Mouse (Mus musculus): ENCODE results near the gene Serinc3. TPM values are rescaled to one million over a fixed set of nuclear protein-coding genes. Genes with fewer than 3 reads are reported as not detected.
A peak's percentile ranks its signal among the peaks of the same experiment; 100 is the strongest.

Serinc3 gene
- total and polyA plus RNA-seq, 3 experiments = 345 to 611 (median 467) TPM

GRCm38 (mm10) chr2:163670872-163671594, 26.1 kb upstream of the Serinc3 start:
- Histone ChIP-seq H3K4me2 (ENCODE audit: insufficient read depth, low read depth, poor library complexity, severe bottlenecking) (no peak overlapping the region), H3K27ac (ENCODE audit: insufficient read depth, low read depth) (no peak overlapping the region)
- in situ Hi-C loops (cut with MboI; ENCODE audit: low pct_ligation_motif_present, low pct_unique_long_range_greater_than_20kb, low sequenced_read_pairs) = no loop called here

GRCm38 (mm10) chr2:163667045-163667444, 22.1 kb upstream of the Serinc3 start:
- H3K9ac ChIP-seq (ENCODE audit: insufficient read depth, low read depth) = no peak overlapping the region
- peaks cover 94% of the 10 kb centered on the region for H3K79me2 ChIP-seq (replicated peaks; ENCODE audit: control insufficient read depth, extremely low read depth, insufficient read depth, poor library complexity, severe bottlenecking)
- no peak overlapping the region for H3K4me3 ChIP-seq (replicated peaks in 1 of 3; ENCODE audit: low read depth in 2 of 3, low read length in 2 of 3, poor library complexity in 1 of 3)
- 0 out of 2 replicates have a peak overlapping the region, but pooled peaks have one; percentile 10 for H3K4me2 ChIP-seq (ENCODE audit: insufficient read depth, low read depth, poor library complexity, severe bottlenecking)
- peaks cover 17 to 50% of the 10 kb centered on the region in 2 experiments for H3K36me3 ChIP-seq (replicated peaks in 1 of 2; ENCODE audit: control insufficient read depth in 1 of 2, insufficient read depth in 1 of 2, low read length in 1 of 2)
- 0 out of 2 replicates have a peak overlapping the region, but pooled peaks have one; percentile 5 for H3K27ac ChIP-seq (ENCODE audit: insufficient read depth, low read depth)
- in situ Hi-C loops (cut with MboI; ENCODE audit: low pct_ligation_motif_present, low pct_unique_long_range_greater_than_20kb, low sequenced_read_pairs) (no loop called here), dilution Hi-C loops (cut with MboI; ENCODE audit: extremely low pct_ligation_motif_present, extremely low pct_unique_long_range_greater_than_20kb, low sequenced_read_pairs) (no loop called here)
- H3K9me3 ChIP-seq (replicated peaks; ENCODE audit: low read length) = peaks cover 8% of the 10 kb centered on the region
- no peak for DNase-seq (ENCODE audit: extremely low read depth)
- no peaks in the 10 kb centered on the region for H3K27me3 ChIP-seq (replicated peaks)
- TF ChIP-seq TCF12 (IDR thresholded peaks at IDR 0.05; ENCODE audit: low read depth, low read length) (no peak), JUN (IDR thresholded peaks at IDR 0.05; ENCODE audit: insufficient read depth, low read depth, low read length) (no peak), CTCF (conservative IDR thresholded peaks at IDR 0.05 in 1 of 2, IDR thresholded peaks at IDR 0.05 in 1 of 2; ENCODE audit: low read depth in 2 of 2, low read length in 2 of 2) (no peak), RCOR1 (conservative IDR thresholded peaks at IDR 0.05; ENCODE audit: low read depth, low read length) (no peak), SMC3 (IDR thresholded peaks at IDR 0.05; ENCODE audit: low read depth, low read length) (no peak), BHLHE40 (IDR thresholded peaks at IDR 0.05; ENCODE audit: low read depth, low read length) (no peak), MAX (IDR thresholded peaks at IDR 0.05; ENCODE audit: low read length) (no peak)
- H3K4me1 ChIP-seq (ENCODE audit: control insufficient read depth in 1 of 2, insufficient read depth in 2 of 2) = peaks cover 28 to 73% of the 10 kb centered on the region in 2 experiments

More at GRCm38 (mm10) chr2:163670872-163671594, 26.1 kb upstream of the Serinc3 start:
- H3K27me3 ChIP-seq (replicated peaks) = no peaks in the 10 kb centered on the region
- H3K79me2 ChIP-seq (replicated peaks; ENCODE audit: control insufficient read depth, extremely low read depth, insufficient read depth, poor library complexity, severe bottlenecking) = peaks cover 95% of the 10 kb centered on the region
- dilution Hi-C loops (cut with MboI; ENCODE audit: extremely low pct_ligation_motif_present, extremely low pct_unique_long_range_greater_than_20kb, low sequenced_read_pairs) = no loop called here
- H3K9me3 ChIP-seq (replicated peaks; ENCODE audit: low read length) = peaks cover 3% of the 10 kb centered on the region
- no peak overlapping the region for H3K4me3 ChIP-seq (replicated peaks in 1 of 3; ENCODE audit: low read depth in 2 of 3, low read length in 2 of 3, poor library complexity in 1 of 3)
- no peak overlapping the region for H3K9ac ChIP-seq (ENCODE audit: insufficient read depth, low read depth)
- DNase-seq (ENCODE audit: extremely low read depth) = no peak
- peaks cover 5 to 36% of the 10 kb centered on the region in 2 experiments for H3K36me3 ChIP-seq (replicated peaks in 1 of 2; ENCODE audit: control insufficient read depth in 1 of 2, insufficient read depth in 1 of 2, low read length in 1 of 2)
- TF ChIP-seq SMC3 (IDR thresholded peaks at IDR 0.05; ENCODE audit: low read depth, low read length) (no peak), EP300 (IDR thresholded peaks at IDR 0.05; ENCODE audit: low read length) (no peak), MYC (IDR thresholded peaks at IDR 0.05; ENCODE audit: low read depth, low read length) (no peak), BHLHE40 (IDR thresholded peaks at IDR 0.05; ENCODE audit: low read depth, low read length) (no peak), MAZ (IDR thresholded peaks at IDR 0.05; ENCODE audit: low read depth, low read length) (no peak), JUN (IDR thresholded peaks at IDR 0.05; ENCODE audit: insufficient read depth, low read depth, low read length) (no peak), MEF2A (IDR thresholded peaks at IDR 0.05; ENCODE audit: borderline replicate concordance, low read depth, low read length) (no peak), CHD2 (IDR thresholded peaks at IDR 0.05; ENCODE audit: low read length) (no peak), IRF4 (IDR thresholded peaks at IDR 0.05; ENCODE audit: low read depth, low read length) (no peak), MAFK (IDR thresholded peaks at IDR 0.05; ENCODE audit: insufficient replicate concordance, low read length) (no peak), MXI1 (IDR thresholded peaks at IDR 0.05; ENCODE audit: low read depth, low read length) (no peak), PAX5 (IDR thresholded peaks at IDR 0.05; ENCODE audit: low read length) (no peak)
- H3K4me1 ChIP-seq (ENCODE audit: control insufficient read depth in 1 of 2, insufficient read depth in 2 of 2) = peaks cover 32 to 73% of the 10 kb centered on the region in 2 experiments

Data from CH12.LX (cell line).